Mouse (Mus musculus) forebrain, embryonic 12.5 days (tissue): ENCODE data around the gene Cdk19. TPM values are rescaled to one million over a fixed set of nuclear protein-coding genes. Genes with fewer than 3 reads are reported as not detected.

ENCODE experiments used
- ATAC-seq: fragments of 200-750 bp; cut with Nextera tagmentation; 2 replicates; pipeline ENCODE4 v1.8.0; 2017; ENCODE audit warnings: moderate TSS enrichment; ENCODE audit not compliant: low FRiP score
- H3K27ac ChIP-seq: fragments of 300-500 bp; sonication (generic); 2 replicates; pipeline ENCODE4 v1.5.1; 2016; ENCODE audit warnings: mild to moderate bottlenecking
- H3K27me3 ChIP-seq: fragments of 300-500 bp; sonication (generic); 2 replicates; pipeline ENCODE4 v1.6.1; 2016; ENCODE audit warnings: mild to moderate bottlenecking
- H3K36me3 ChIP-seq: fragments of 300-500 bp; sonication (generic); replicated peaks from 2 replicates; pipeline ENCODE4 v1.6.1; 2016; ENCODE audit warnings: mild to moderate bottlenecking
- H3K4me1 ChIP-seq: fragments of 300-500 bp; sonication (generic); 2 replicates; pipeline ENCODE4 v1.6.1; 2016
- H3K4me2 ChIP-seq: fragments of 300-500 bp; sonication (generic); 2 replicates; pipeline ENCODE4 v1.6.1; 2016; ENCODE audit warnings: mild to moderate bottlenecking, moderate library complexity
- H3K4me3 ChIP-seq: fragments of 300-500 bp; sonication (generic); replicated peaks from 2 replicates; pipeline ENCODE4 v1.5.1; 2016; ENCODE audit warnings: mild to moderate bottlenecking
- H3K9ac ChIP-seq: fragments of 300-500 bp; sonication (generic); 2 replicates; pipeline ENCODE4 v1.6.1; 2016; ENCODE audit warnings: mild to moderate bottlenecking
- H3K9me3 ChIP-seq: fragments of 300-500 bp; sonication (generic); 2 replicates; pipeline ENCODE4 v1.6.1; 2016
- WGBS: fragments of 180-500 bp; shearing (Covaris S2); methylation state at CpG from one replicate; pipeline ENCODE4 v1.1.7; 2016; 5-methylcytosine and 5-hydroxymethylcytosine counted together
- polyA plus RNA-seq: library from polyadenylated mRNA; unstranded; fragments of >200 nt; fragmentation: Nextera tagmentation; extraction: Ambion mirVana; gene quantifications from 2 replicates; pipeline ENCODE4 v1.2.1, GENCODE M21; 2016

Cdk19 gene
- polyA plus RNA-seq, 1 experiment from 2014 or later = 12.5 TPM

DNA sequence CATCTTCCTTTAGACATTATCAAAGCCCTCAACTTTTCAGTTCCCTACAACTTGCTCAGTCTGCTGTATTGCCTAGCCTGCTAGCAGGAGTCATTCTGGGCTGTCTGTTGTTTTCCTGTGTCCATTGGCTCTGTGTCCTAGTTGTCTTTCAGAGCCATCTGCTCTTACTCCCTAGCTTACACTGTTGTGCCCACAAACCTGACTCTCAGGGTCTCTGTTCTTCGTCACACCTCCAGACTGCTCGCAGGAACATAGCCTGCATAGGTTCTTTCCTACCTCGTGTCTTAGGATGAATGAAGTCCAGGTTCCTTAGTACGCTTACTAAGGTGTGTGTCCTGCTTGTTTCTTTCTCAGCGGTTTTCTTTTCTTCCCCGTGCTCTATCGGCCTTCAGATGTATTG is 35.5 kb downstream of the Cdk19 start:
- Histone ChIP-seq H3K27ac (no peak overlapping the region), H3K4me2 (no peak overlapping the region), H3K9ac (no peak overlapping the region), H3K4me3 (no peak overlapping the region), H3K36me3 (no peaks in the 10 kb centered on the region), H3K9me3 (no peaks in the 10 kb centered on the region), H3K4me1 (peaks cover 25% of the 10 kb centered on the region), H3K27me3 (no peaks in the 10 kb centered on the region)
- 86% methylated on average over 7 of the region's 7 CpGs for WGBS
- ATAC-seq = no peak

DNA sequence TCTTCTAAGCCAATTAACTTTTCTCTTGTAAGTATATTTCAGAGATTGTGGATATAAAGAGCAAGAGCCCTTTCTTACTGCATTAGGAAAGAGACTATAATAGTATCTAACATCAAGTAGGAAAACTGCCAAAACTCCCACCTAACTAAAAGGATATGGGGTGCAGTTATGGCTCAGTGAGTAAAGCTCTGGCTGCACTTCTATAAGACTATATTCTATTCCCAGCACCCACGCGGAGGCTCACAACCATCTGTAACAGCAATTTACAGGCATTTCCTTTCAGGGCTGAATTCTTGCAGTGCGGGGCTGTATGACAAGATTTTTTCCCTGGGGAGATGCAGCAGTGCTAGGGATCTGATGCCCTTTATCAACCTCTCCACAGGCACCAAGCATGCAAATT is 36.9 kb downstream of the Cdk19 start:
- Histone ChIP-seq H3K4me3 (no peak overlapping the region), H3K36me3 (no peaks in the 10 kb centered on the region), H3K9me3 (no peaks in the 10 kb centered on the region), H3K4me2 (no peak overlapping the region), H3K9ac (no peak overlapping the region), H3K4me1 (peaks cover 22% of the 10 kb centered on the region), H3K27me3 (no peaks in the 10 kb centered on the region), H3K27ac (no peak overlapping the region)
- ATAC-seq = no peak
- WGBS = 78% methylated on average over 3 of the region's 3 CpGs

GRCm38 (mm10) chr10:40378284-40378683 is 38.9 kb downstream of the Cdk19 start:
- H3K4me2 ChIP-seq = no peak overlapping the region
- H3K27me3 ChIP-seq = no peaks in the 10 kb centered on the region
- 89% methylated on average over 4 of the region's 4 CpGs for WGBS
- peaks cover 9% of the 10 kb centered on the region for H3K4me1 ChIP-seq
- no peak overlapping the region for H3K9ac ChIP-seq
- ATAC-seq = no peak
- H3K36me3 ChIP-seq = no peaks in the 10 kb centered on the region
- no peak overlapping the region for H3K4me3 ChIP-seq
- H3K27ac ChIP-seq = no peak overlapping the region
- H3K9me3 ChIP-seq = no peaks in the 10 kb centered on the region

- H3K27ac ChIP-seq = no peak overlapping the region
- H3K36me3 ChIP-seq = no peaks in the 10 kb centered on the region
- no peaks in the 10 kb centered on the region for H3K9me3 ChIP-seq
- H3K4me2 ChIP-seq = no peak overlapping the region
- H3K27me3 ChIP-seq = no peaks in the 10 kb centered on the region
- WGBS = 72% methylated on average over 1 of the region's 1 CpGs
- ATAC-seq = no peak
- H3K4me3 ChIP-seq = no peak overlapping the region
- H3K9ac ChIP-seq = no peak overlapping the region
- H3K4me1 ChIP-seq = peaks cover 9% of the 10 kb centered on the region
Observed at GRCm38 (mm10) chr10:40379682-40380081, 40.3 kb downstream of the Cdk19 start.

- Histone ChIP-seq H3K4me3 (no peak overlapping the region), H3K9ac (no peak overlapping the region), H3K4me1 (peaks cover 3% of the 10 kb centered on the region; the same call in 1 of the 2 replicates), H3K27me3 (no peaks in the 10 kb centered on the region), H3K9me3 (no peaks in the 10 kb centered on the region), H3K36me3 (no peaks in the 10 kb centered on the region), H3K4me2 (no peak overlapping the region), H3K27ac (no peak overlapping the region)
- 87% methylated on average over 3 of the region's 3 CpGs for WGBS
- ATAC-seq = no peak
Observed at GRCm38 (mm10) chr10:40385397-40385796, 46.0 kb downstream of the Cdk19 start.

DNA sequence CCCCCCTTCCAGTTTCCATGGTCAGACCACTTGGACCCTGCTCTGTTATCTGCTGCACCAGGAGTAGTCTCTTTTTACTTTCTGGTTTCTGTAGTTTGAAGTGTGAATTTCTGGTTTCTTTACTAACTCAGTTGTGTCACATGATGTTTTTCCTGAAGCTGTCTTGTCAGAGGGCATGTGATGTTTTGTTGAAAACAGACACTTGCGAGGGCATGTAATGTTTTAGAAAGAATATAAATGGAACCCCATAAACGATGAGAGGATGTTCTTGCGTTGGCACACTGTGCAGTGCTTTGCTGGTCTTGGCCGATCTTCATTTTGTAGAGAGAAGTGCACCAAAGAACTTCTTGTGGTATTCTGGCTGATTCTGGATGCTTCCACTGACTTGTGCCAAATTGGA is 46.8 kb downstream of the Cdk19 start:
- Histone ChIP-seq H3K36me3 (no peaks in the 10 kb centered on the region), H3K9me3 (no peaks in the 10 kb centered on the region), H3K4me3 (no peak overlapping the region), H3K4me2 (no peak overlapping the region), H3K27ac (no peak overlapping the region), H3K4me1 (peaks cover 3% of the 10 kb centered on the region; the same call in 1 of the 2 replicates), H3K27me3 (no peaks in the 10 kb centered on the region), H3K9ac (no peak overlapping the region)
- no peak for ATAC-seq
- WGBS = 94% methylated on average over 4 of the region's 4 CpGs

- Histone ChIP-seq H3K4me3 (no peak overlapping the region), H3K9me3 (no peaks in the 10 kb centered on the region), H3K9ac (no peak overlapping the region), H3K36me3 (peaks cover 8% of the 10 kb centered on the region; the same call in 1 of the 2 replicates), H3K4me1 (no peaks in the 10 kb centered on the region), H3K27me3 (no peaks in the 10 kb centered on the region), H3K27ac (no peak overlapping the region), H3K4me2 (no peak overlapping the region)
- WGBS = 94% methylated on average over 2 of the region's 2 CpGs
- no peak for ATAC-seq
Observed at GRCm38 (mm10) chr10:40393447-40394143, 54.2 kb downstream of the Cdk19 start.

GRCm38 (mm10) chr10:40398842-40399241 is 59.5 kb downstream of the Cdk19 start:
- H3K4me2 ChIP-seq = no peak overlapping the region
- ATAC-seq = no peak
- WGBS = 89% methylated on average over 3 of the region's 3 CpGs
- no peaks in the 10 kb centered on the region for H3K4me1 ChIP-seq
- no peak overlapping the region for H3K9ac ChIP-seq
- no peak overlapping the region for H3K27ac ChIP-seq
- peaks cover 5% of the 10 kb centered on the region; the same call in 1 of the 2 replicates for H3K36me3 ChIP-seq
- H3K4me3 ChIP-seq = no peak overlapping the region
- no peaks in the 10 kb centered on the region for H3K27me3 ChIP-seq
- no peaks in the 10 kb centered on the region for H3K9me3 ChIP-seq

GRCm38 (mm10) chr10:40399328-40399727 is 60.0 kb downstream of the Cdk19 start:
- Histone ChIP-seq H3K4me1 (no peaks in the 10 kb centered on the region), H3K9me3 (no peaks in the 10 kb centered on the region), H3K36me3 (peaks cover 5% of the 10 kb centered on the region; the same call in 1 of the 2 replicates), H3K4me3 (no peak overlapping the region), H3K9ac (no peak overlapping the region), H3K4me2 (no peak overlapping the region), H3K27me3 (no peaks in the 10 kb centered on the region), H3K27ac (no peak overlapping the region)
- WGBS = 76% methylated on average over 2 of the region's 2 CpGs
- no peak for ATAC-seq

DNA sequence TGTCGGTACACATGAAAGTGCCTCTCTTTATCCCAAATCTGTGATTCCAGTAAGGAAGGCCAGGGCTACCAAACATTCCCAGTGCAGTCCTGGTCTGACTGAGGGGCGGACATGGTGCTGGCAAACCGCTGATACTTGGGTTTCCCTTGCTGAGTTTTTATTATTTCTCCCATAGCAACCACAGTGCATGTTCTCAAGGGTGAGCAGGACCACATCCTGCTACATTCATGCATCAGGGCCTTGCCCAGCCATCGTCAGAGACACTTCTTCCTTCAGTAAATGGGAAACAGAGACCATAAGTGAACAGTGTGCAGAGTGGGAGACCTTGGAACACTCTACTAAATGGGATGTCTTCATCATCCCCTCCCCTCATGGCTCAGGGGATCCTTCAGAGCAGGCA is 60.9 kb downstream of the Cdk19 start:
- WGBS = 87% methylated on average over 4 of the region's 4 CpGs
- H3K27me3 ChIP-seq = no peaks in the 10 kb centered on the region
- H3K36me3 ChIP-seq = peaks cover 5% of the 10 kb centered on the region; the same call in 1 of the 2 replicates
- H3K4me2 ChIP-seq = no peak overlapping the region
- no peak for ATAC-seq
- H3K27ac ChIP-seq = no peak overlapping the region
- no peak overlapping the region for H3K9ac ChIP-seq
- H3K9me3 ChIP-seq = no peaks in the 10 kb centered on the region
- H3K4me1 ChIP-seq = no peaks in the 10 kb centered on the region
- no peak overlapping the region for H3K4me3 ChIP-seq

DNA sequence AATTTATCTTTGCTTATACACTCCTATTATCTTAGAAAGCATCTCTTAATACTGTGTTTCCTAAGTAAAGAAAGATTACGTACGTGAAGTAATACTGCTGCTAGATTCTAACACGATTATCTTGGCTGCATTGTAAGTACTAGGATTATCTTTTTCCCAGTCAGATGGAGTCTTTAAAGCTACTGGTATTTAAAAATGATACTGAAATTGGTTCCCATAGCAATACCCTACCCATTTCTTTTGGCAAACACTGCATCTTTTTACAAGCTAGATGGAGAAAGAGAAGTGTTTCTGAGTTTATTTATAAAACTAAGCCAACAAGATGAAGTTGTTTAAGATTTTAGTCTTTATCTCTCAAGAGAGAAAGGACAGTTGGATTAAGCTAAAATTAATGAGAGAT is 67.3 kb downstream of the Cdk19 start:
- Histone ChIP-seq H3K9me3 (no peaks in the 10 kb centered on the region), H3K27me3 (no peaks in the 10 kb centered on the region), H3K36me3 (no peaks in the 10 kb centered on the region), H3K27ac (no peak overlapping the region), H3K4me2 (no peak overlapping the region), H3K9ac (no peak overlapping the region), H3K4me3 (no peak overlapping the region), H3K4me1 (no peaks in the 10 kb centered on the region)
- ATAC-seq = no peak
- 93% methylated on average over 3 of the region's 3 CpGs for WGBS

DNA sequence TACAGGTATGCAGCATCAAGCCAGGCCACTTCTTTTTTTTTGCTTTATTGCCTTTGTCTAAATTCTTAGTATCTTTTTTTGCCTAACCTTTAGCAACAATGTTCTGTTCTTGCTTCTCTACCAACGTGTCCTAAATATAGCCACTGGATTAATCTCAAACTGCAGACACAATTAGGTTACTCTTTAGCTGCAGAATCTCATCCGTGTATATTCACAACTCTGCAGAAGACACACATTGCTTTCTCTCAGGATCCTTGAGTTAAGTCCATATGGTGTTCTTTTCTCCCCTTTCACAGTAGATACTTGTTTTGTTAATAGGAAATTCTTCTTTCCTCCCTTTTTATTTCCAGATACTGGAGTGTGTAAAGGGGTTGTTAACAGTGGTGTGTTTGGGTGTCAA is 70.0 kb downstream of the Cdk19 start:
- ATAC-seq = no peak
- H3K27me3 ChIP-seq = no peaks in the 10 kb centered on the region
- no peak overlapping the region for H3K4me2 ChIP-seq
- H3K9me3 ChIP-seq = no peaks in the 10 kb centered on the region
- WGBS = 89% methylated on average over 2 of the region's 2 CpGs
- no peaks in the 10 kb centered on the region for H3K36me3 ChIP-seq
- no peaks in the 10 kb centered on the region for H3K4me1 ChIP-seq
- no peak overlapping the region for H3K4me3 ChIP-seq
- no peak overlapping the region for H3K27ac ChIP-seq
- no peak overlapping the region for H3K9ac ChIP-seq

DNA sequence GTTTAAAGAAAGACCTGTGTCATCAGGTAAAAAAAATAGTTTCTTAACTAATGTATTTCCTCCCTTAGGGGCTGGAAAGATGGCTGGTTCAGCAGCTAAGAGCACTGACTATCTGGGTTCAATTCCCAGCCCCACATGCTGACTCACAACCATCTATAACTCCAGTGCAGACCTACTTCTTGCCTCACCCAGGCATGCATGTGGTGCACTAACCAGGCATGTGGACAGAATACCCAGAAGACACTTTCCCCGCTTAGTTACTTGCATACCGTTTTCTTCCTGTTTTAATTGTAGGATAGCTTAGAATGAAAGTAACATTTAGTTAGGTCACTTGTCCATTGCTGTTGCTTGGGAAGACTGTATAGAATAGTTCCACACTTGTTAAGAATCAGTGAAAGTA is 72.0 kb downstream of the Cdk19 start:
- no peak for ATAC-seq
- no peak overlapping the region for H3K4me2 ChIP-seq
- WGBS = 98% methylated on average over 2 of the region's 2 CpGs

More for the DNA sequence above, 72.0 kb downstream of the Cdk19 start:
- Histone ChIP-seq H3K36me3 (no peaks in the 10 kb centered on the region), H3K9me3 (no peaks in the 10 kb centered on the region), H3K27ac (no peak overlapping the region), H3K27me3 (no peaks in the 10 kb centered on the region), H3K4me1 (no peaks in the 10 kb centered on the region), H3K4me3 (no peak overlapping the region), H3K9ac (no peak overlapping the region)
